Comparison of ENCODE assay signal across 9 mouse cellular contexts in genomic region chr9:42108369-42108951, GRCm38 (mm10). TPM values are rescaled to one million over a fixed set of nuclear protein-coding genes. Genes with fewer than 3 reads are reported as not detected.
DNase-seq lines count a peak whose midpoint lies in the region; TF ChIP-seq lines count a peak whose summit lies in the region.
"Had no signal": no experiment of that assay in that cellular context is flagged by ENCODE, and none has a peak within 500 bp of the region (broad histone marks: within the 10 kb centered on the region; RNA-seq: fewer than 3 reads in every experiment).

No protein-coding gene starts in this region.

- peak; percentile 62 for DNase-seq in layer of hippocampus, adult 9-11 months
- no peak for DNase-seq in layer of hippocampus, adult 9-10 months (ENCODE audit: low spot score)
- DNase-seq in NIH3T3 (ENCODE audit: low read depth): peak; percentile 57
- peak; percentile 64 to 74 for DNase-seq in frontal cortex, postnatal 36 days (ENCODE audit: low spot score in 2 of 2)
- peak; percentile 74 for DNase-seq in lung, adult 2 months
- peak; percentile 72 for DNase-seq in thymus, postnatal 0 days (ENCODE audit: low spot score)
- no peak for DNase-seq in forebrain, embryonic 10.5 days (ENCODE audit: extremely low spot score, low spot score)
- no peak for DNase-seq in layer of hippocampus, postnatal 14 days (ENCODE audit: low spot score in 2 of 2)
- DNase-seq: liver, embryonic 13.5 days had no signal

- H3K27me3 ChIP-seq in forebrain, embryonic 10.5 days (ENCODE audit: poor library complexity, severe bottlenecking): no peaks in the 10 kb centered on the region
- H3K27me3 ChIP-seq: liver, embryonic 13.5 days had no signal

- H3K4me1 ChIP-seq in lung, adult 2 months (ENCODE audit: control insufficient read depth, insufficient read depth, low read length): peaks cover 13% of the 10 kb centered on the region
- H3K4me1 ChIP-seq in forebrain, embryonic 10.5 days: peaks cover 21% of the 10 kb centered on the region
- H3K4me1 ChIP-seq: liver, embryonic 13.5 days had no signal

- no peak overlapping the region for H3K4me3 ChIP-seq in lung, adult 2 months (replicated peaks; ENCODE audit: extremely low read depth, low read depth, low read length)
- H3K4me3 ChIP-seq in forebrain, embryonic 10.5 days: no peak overlapping the region
- H3K4me3 ChIP-seq: liver, embryonic 13.5 days had no signal

- no peaks in the 10 kb centered on the region for H3K36me3 ChIP-seq in forebrain, embryonic 10.5 days (replicated peaks)
- H3K36me3 ChIP-seq: liver, embryonic 13.5 days had no signal

- 40% methylated on average over 6 of the region's 6 CpGs for WGBS in lung, adult 2 months
- 66% methylated on average over 6 of the region's 6 CpGs for WGBS in forebrain, embryonic 10.5 days

- no peak for TF ChIP-seq CTCF in lung, adult 2 months (IDR thresholded peaks at IDR 0.05; ENCODE audit: insufficient read depth, low read length)

- no peaks in the 10 kb centered on the region for H3K9me3 ChIP-seq in forebrain, embryonic 10.5 days
- H3K9me3 ChIP-seq: liver, embryonic 13.5 days had no signal

- no peak for TF ChIP-seq POLR2A in lung, adult 2 months (IDR thresholded peaks at IDR 0.05; ENCODE audit: borderline replicate concordance, extremely low read depth, low read depth, low read length)

- no peak overlapping the region for H3K27ac ChIP-seq in forebrain, embryonic 10.5 days
- H3K27ac ChIP-seq: liver, embryonic 13.5 days had no signal

RNA-seq across cellular contexts. Expression of gene Sorl1, which starts 15.6 kb away (rescaled TPM):
- 55.1 and 77.9 TPM in 2 replicates for polyA plus RNA-seq in lung, adult 2 months (2012; rRNA removed)
- polyA plus RNA-seq in thymus, postnatal 0 days (2015; fragmentation: Nextera tagmentation; extraction: Ambion mirVana): 4.5 and 6.3 TPM in 2 replicates
- 1.9 and 4.7 TPM in 2 replicates for polyA plus RNA-seq in forebrain, embryonic 10.5 days (2016; fragmentation: Nextera tagmentation; extraction: Ambion mirVana)
- 100 to 1,000 TPM; 135 to 139 TPM for total RNA-seq in layer of hippocampus, postnatal 14 days (2021)

Comparison
In these comparisons a context has a peak if more than half of its experiments do, and no peak if none do; other contexts are left out.
1. DNase-seq: peak in layer of hippocampus, adult 9-11 months (single experiment), NIH3T3 (single experiment), frontal cortex, postnatal 36 days (2 of 2), lung, adult 2 months (single experiment) and thymus, postnatal 0 days (single experiment); none in layer of hippocampus, adult 9-10 months (single experiment), forebrain, embryonic 10.5 days (single experiment) and layer of hippocampus, postnatal 14 days (0 of 2).